Mouse (Mus musculus) left cerebral cortex, adult 9 months (tissue): ENCODE data around the gene Irf2bp2.
A peak's percentile ranks its signal among the peaks of the same experiment; 100 is the strongest.

Experiments used
- DNase-seq, 2 experiments: peaks; one replicate each; pipeline ENCODE4 v3.0.0; 2022; ENCODE audit warnings: low spot score in 2 of 2

Irf2bp2 gene

GRCm38 (mm10) chr8:126593889-126594480, at the start of gene Irf2bp2:
Irf2bp2 (minus strand) TSS chr8:126593986.
- DNase-seq, result peak in 1 of 2 experiments; percentile 87

- no peak for DNase-seq
Measured at GRCm38 (mm10) chr8:126642665-126643064, 48.9 kb upstream of the Irf2bp2 start.

- no peak for DNase-seq
Measured at GRCm38 (mm10) chr8:126641568-126642295, 47.9 kb upstream of the Irf2bp2 start.

GRCm38 (mm10) chr8:126639161-126639560, 45.4 kb upstream of the Irf2bp2 start:
- DNase-seq, result peak in 1 of 2 experiments; percentile 24

- peak; percentile 54 to 69 for DNase-seq
Measured at GRCm38 (mm10) chr8:126638027-126638426, 44.2 kb upstream of the Irf2bp2 start.

- DNase-seq, result no peak
Measured at GRCm38 (mm10) chr8:126634541-126635048, 40.8 kb upstream of the Irf2bp2 start.

GRCm38 (mm10) chr8:126628616-126629015, 34.8 kb upstream of the Irf2bp2 start:
- DNase-seq, result no peak

GRCm38 (mm10) chr8:126626415-126626814, 32.6 kb upstream of the Irf2bp2 start:
- no peak for DNase-seq

GRCm38 (mm10) chr8:126622111-126622795, 28.5 kb upstream of the Irf2bp2 start:
- no peak for DNase-seq

GRCm38 (mm10) chr8:126620721-126621120, 26.9 kb upstream of the Irf2bp2 start:
- no peak for DNase-seq

- DNase-seq, result no peak
Measured at GRCm38 (mm10) chr8:126619487-126619886, 25.7 kb upstream of the Irf2bp2 start.

GRCm38 (mm10) chr8:126617665-126618064, 23.9 kb upstream of the Irf2bp2 start:
- DNase-seq, result no peak

- DNase-seq, result no peak
Measured at GRCm38 (mm10) chr8:126616736-126617135, 22.9 kb upstream of the Irf2bp2 start.

GRCm38 (mm10) chr8:126615765-126616164, 22.0 kb upstream of the Irf2bp2 start:
- DNase-seq, result peak in 1 of 2 experiments; percentile 59

GRCm38 (mm10) chr8:126614740-126615132, 20.9 kb upstream of the Irf2bp2 start:
- no peak for DNase-seq

- no peak for DNase-seq
Measured at GRCm38 (mm10) chr8:126614062-126614739, 20.4 kb upstream of the Irf2bp2 start.

- DNase-seq, result no peak
Measured at GRCm38 (mm10) chr8:126613143-126613542, 19.4 kb upstream of the Irf2bp2 start.

- no peak for DNase-seq
Measured at GRCm38 (mm10) chr8:126612739-126613138, 19.0 kb upstream of the Irf2bp2 start.

GRCm38 (mm10) chr8:126610713-126611112, 16.9 kb upstream of the Irf2bp2 start:
- DNase-seq, result no peak

GRCm38 (mm10) chr8:126609556-126610263, 15.9 kb upstream of the Irf2bp2 start:
- no peak for DNase-seq

- DNase-seq, result no peak
Measured at GRCm38 (mm10) chr8:126603241-126603947, 9.6 kb upstream of the Irf2bp2 start.
